Mouse (Mus musculus): ENCODE results near the gene Nes. TPM values are rescaled to one million over a fixed set of nuclear protein-coding genes. Genes with fewer than 3 reads are reported as not detected.

Nes gene
- polyA plus RNA-seq, 1 experiment, result 0.26 TPM

DNA sequence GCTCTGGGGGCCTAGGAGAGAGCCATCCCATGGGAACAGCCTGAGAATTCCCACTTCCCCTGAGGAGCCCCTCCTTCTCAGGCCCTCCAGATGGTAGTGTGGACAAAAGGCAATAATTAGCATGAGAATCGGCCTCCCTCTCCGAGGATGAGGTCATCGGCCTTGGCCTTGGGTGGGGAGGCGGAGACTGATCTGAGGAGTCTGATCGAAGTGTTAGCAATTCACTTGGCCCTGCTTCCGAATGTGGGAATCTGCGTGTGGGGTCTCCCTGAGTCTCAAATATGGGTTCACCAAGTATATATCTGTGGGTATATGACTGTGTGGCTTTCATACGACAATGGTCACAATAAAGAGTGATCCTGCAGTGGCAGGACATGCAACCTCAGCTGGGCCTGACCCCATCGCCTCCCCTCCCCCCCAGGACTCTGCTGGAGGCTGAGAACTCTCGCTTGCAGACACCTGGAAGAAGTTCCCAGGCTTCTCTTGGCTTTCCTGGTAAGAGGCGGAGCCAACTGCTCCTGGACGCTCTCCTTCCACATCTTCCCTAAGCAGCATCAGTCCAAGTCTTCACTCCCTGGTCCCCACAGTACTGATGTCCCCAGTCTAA is 3.6 kb downstream of the Nes start:
- Histone ChIP-seq H3K27me3 (ENCODE audit: control insufficient read depth, insufficient read depth, low read length) (no peaks in the 10 kb centered on the region), H3K27ac (ENCODE audit: control insufficient read depth, insufficient read depth, low read depth, low read length) (no peak overlapping the region), H3K4me1 (ENCODE audit: control insufficient read depth, insufficient read depth, low read length) (peaks cover 11% of the 10 kb centered on the region), H3K4me3 (ENCODE audit: control insufficient read depth, low read depth, low read length) (no peak overlapping the region), H3K36me3 (ENCODE audit: control insufficient read depth, insufficient read depth, low read length) (no peaks in the 10 kb centered on the region)
- no peak for TF ChIP-seq CTCF (IDR thresholded peaks at IDR 0.05; ENCODE audit: control insufficient read depth, insufficient read depth, insufficient replicate concordance, low read depth, low read length)
- no peak for TF ChIP-seq POLR2A (IDR thresholded peaks at IDR 0.05; ENCODE audit: control insufficient read depth, low read depth, low read length)

DNA sequence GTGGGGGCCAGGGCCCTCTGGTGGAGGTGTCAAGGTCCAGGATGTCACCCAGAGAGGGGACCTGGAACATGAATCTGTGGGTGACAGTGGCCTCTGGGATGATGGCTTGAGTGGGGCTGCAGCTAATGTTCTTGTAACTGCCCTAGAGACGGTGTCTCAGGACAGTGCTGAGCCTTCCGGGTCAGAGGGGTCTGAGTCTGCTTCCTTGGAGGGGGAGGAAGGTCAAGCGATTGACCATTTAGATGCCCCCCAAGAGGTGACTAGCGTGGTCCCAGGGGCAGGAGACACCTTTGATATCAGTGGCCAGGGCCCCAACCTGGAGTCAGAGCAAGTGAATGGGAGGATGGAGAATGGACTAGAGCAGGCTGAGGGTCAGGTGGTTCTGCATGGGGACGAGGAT is 8.6 kb downstream of the Nes start:
- H3K36me3 ChIP-seq (ENCODE audit: control insufficient read depth, insufficient read depth, low read length), result no peaks in the 10 kb centered on the region
- no peaks in the 10 kb centered on the region for H3K27me3 ChIP-seq (ENCODE audit: control insufficient read depth, insufficient read depth, low read length)
- no peak overlapping the region for H3K27ac ChIP-seq (ENCODE audit: control insufficient read depth, insufficient read depth, low read depth, low read length)

DNA sequence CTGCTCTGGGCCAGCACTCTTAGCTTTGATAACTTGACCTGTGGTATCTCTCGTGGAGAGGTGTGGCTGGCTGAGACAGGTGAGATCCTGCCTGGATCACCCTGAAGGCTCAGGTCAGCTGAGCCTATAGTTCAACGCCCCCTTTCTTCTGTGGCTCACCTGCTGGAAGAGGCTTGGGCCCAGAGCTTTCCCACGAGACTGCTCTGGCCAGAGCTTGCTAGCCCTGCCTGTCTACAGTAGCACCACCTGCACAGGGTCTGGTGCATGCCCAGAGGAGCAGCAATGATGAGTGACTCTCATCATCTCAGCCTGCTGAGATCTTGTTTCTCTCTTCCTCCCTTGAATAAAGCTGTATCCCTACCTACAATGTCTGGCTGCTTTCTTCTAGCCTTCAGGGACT is 9.2 kb downstream of the Nes start:
- no peaks in the 10 kb centered on the region for H3K4me1 ChIP-seq (ENCODE audit: control insufficient read depth, insufficient read depth, low read length)
- TF ChIP-seq CTCF (IDR thresholded peaks at IDR 0.05; ENCODE audit: control insufficient read depth, insufficient read depth, insufficient replicate concordance, low read depth, low read length), result no peak
- no peak for TF ChIP-seq POLR2A (IDR thresholded peaks at IDR 0.05; ENCODE audit: control insufficient read depth, low read depth, low read length)
- no peaks in the 10 kb centered on the region for H3K36me3 ChIP-seq (ENCODE audit: control insufficient read depth, insufficient read depth, low read length)
- H3K27me3 ChIP-seq (ENCODE audit: control insufficient read depth, insufficient read depth, low read length), result no peaks in the 10 kb centered on the region
- no peak overlapping the region for H3K4me3 ChIP-seq (ENCODE audit: control insufficient read depth, low read depth, low read length)
- H3K27ac ChIP-seq (ENCODE audit: control insufficient read depth, insufficient read depth, low read depth, low read length), result no peak overlapping the region

More for the DNA sequence above, 8.6 kb downstream of the Nes start:
- Histone ChIP-seq H3K4me1 (ENCODE audit: control insufficient read depth, insufficient read depth, low read length) (no peaks in the 10 kb centered on the region), H3K4me3 (ENCODE audit: control insufficient read depth, low read depth, low read length) (no peak overlapping the region)
- TF ChIP-seq POLR2A (IDR thresholded peaks at IDR 0.05; ENCODE audit: control insufficient read depth, low read depth, low read length) (no peak), CTCF (IDR thresholded peaks at IDR 0.05; ENCODE audit: control insufficient read depth, insufficient read depth, insufficient replicate concordance, low read depth, low read length) (no peak)

DNA sequence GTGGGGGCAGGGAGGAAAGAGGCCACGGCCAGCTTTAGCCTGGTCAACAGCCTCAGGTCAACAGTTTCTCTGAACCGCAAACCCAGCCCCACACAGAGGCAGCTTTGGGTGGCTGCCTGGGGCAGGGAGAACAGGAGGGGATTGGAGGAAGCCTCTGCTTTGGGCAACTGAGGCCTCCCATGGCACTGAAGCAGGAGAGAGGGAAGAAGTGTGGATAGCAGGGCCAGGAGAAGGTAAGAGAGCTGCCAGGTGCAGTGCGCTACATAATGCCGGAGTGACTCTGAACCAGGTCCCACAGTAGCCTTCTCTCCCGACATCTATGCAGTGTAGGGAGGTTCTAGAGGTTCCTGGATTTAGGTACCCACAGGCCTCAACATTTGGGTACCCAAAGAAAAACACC is 9.8 kb downstream of the Nes start:
- Histone ChIP-seq H3K36me3 (ENCODE audit: control insufficient read depth, insufficient read depth, low read length) (no peaks in the 10 kb centered on the region), H3K4me1 (ENCODE audit: control insufficient read depth, insufficient read depth, low read length) (no peaks in the 10 kb centered on the region), H3K27me3 (ENCODE audit: control insufficient read depth, insufficient read depth, low read length) (no peaks in the 10 kb centered on the region), H3K27ac (ENCODE audit: control insufficient read depth, insufficient read depth, low read depth, low read length) (no peak overlapping the region), H3K4me3 (ENCODE audit: control insufficient read depth, low read depth, low read length) (no peak overlapping the region)
- TF ChIP-seq CTCF (IDR thresholded peaks at IDR 0.05; ENCODE audit: control insufficient read depth, insufficient read depth, insufficient replicate concordance, low read depth, low read length) (no peak), POLR2A (IDR thresholded peaks at IDR 0.05; ENCODE audit: control insufficient read depth, low read depth, low read length) (no peak)

DNA sequence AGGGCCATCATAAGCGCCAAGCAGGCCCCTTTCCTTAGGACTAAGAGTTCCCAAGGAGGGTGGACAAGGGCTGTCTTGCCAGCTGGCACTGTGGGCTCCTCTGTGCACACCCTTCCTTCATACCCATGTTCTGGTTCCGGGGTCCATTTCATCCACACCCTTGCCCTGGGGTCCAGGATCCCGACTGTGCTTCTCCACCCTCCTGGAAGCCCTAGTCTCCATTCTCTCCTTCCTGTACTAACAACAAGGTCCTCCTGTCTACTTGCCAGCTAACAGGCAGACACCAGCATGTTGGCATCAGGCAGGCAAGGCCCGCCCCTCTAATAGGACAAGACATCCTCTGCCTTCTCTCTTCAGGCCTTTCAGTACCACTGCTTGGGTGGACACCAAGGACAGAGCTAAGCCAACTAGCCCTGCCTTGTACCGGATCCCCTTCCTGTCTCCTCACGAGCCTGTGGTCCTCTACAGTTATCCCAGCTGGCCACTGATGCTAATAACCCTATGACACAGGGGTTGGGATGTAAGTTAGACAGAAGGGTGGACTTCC is 10.4 kb downstream of the Nes start:
- no peak overlapping the region for H3K4me3 ChIP-seq (ENCODE audit: control insufficient read depth, low read depth, low read length)
- H3K36me3 ChIP-seq (ENCODE audit: control insufficient read depth, insufficient read depth, low read length), result no peaks in the 10 kb centered on the region
- TF ChIP-seq CTCF (IDR thresholded peaks at IDR 0.05; ENCODE audit: control insufficient read depth, insufficient read depth, insufficient replicate concordance, low read depth, low read length), result no peak
- no peak for TF ChIP-seq POLR2A (IDR thresholded peaks at IDR 0.05; ENCODE audit: control insufficient read depth, low read depth, low read length)
- peaks cover 2% of the 10 kb centered on the region for H3K4me1 ChIP-seq (ENCODE audit: control insufficient read depth, insufficient read depth, low read length)
- H3K27me3 ChIP-seq (ENCODE audit: control insufficient read depth, insufficient read depth, low read length), result no peaks in the 10 kb centered on the region
- no peak overlapping the region for H3K27ac ChIP-seq (ENCODE audit: control insufficient read depth, insufficient read depth, low read depth, low read length)

DNA sequence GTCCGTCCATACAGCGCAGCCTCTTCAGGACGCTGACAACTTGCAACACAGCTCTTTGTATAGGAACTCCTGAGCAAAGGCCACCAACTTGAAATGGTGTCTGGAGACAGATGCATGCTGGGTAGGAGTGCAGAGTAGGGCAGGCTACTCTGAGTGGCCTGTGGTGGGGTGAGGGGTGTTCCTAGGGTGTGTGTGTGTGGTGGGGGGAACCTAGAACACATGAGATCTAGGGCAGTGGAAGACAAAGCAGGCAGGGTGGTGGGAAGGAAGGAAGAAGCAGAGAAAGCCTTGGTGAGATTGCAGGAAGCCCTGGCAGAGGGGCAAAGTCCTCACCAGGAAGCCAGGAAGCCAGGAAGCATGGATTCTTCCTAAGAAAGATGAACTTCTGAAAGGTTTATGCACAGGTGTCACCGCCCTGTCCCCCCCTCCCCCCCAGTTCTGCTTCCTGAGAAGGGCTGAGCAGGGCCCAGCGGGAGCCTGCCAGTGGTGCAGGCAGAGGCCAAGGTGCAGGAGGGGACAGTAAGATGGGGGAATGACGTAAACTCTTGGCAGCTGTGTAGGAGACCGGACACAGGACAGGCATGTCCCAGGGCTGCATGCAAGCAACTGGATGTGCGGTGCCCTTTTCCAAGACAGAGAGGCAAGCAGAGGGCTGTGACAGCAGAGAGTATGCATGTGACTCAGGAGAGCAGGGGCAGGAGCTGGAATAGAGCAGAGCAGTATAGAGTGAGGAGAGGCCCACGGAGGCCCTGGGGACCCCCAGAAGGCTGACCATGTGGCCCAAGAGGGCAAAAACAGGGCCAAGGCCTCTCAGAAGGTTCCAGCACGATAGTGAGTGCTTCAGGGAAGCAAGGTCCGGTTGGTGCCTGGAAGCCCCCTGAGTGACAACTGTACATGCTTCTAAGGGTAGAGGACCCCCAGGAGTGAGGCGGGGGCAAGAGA is 11.3 kb downstream of the Nes start:
- H3K27ac ChIP-seq (ENCODE audit: control insufficient read depth, insufficient read depth, low read depth, low read length), result no peak overlapping the region
- H3K27me3 ChIP-seq (ENCODE audit: control insufficient read depth, insufficient read depth, low read length), result no peaks in the 10 kb centered on the region
- TF ChIP-seq POLR2A (IDR thresholded peaks at IDR 0.05; ENCODE audit: control insufficient read depth, low read depth, low read length) (no peak), CTCF (IDR thresholded peaks at IDR 0.05; ENCODE audit: control insufficient read depth, insufficient read depth, insufficient replicate concordance, low read depth, low read length) (no peak)
- H3K36me3 ChIP-seq (ENCODE audit: control insufficient read depth, insufficient read depth, low read length), result no peaks in the 10 kb centered on the region
- H3K4me3 ChIP-seq (ENCODE audit: control insufficient read depth, low read depth, low read length), result no peak overlapping the region
- H3K4me1 ChIP-seq (ENCODE audit: control insufficient read depth, insufficient read depth, low read length), result peaks cover 10% of the 10 kb centered on the region

Measured in testis, adult 2 months (tissue).